1 mouse cellular context compared by ENCODE assay signal in the genomic region with DNA sequence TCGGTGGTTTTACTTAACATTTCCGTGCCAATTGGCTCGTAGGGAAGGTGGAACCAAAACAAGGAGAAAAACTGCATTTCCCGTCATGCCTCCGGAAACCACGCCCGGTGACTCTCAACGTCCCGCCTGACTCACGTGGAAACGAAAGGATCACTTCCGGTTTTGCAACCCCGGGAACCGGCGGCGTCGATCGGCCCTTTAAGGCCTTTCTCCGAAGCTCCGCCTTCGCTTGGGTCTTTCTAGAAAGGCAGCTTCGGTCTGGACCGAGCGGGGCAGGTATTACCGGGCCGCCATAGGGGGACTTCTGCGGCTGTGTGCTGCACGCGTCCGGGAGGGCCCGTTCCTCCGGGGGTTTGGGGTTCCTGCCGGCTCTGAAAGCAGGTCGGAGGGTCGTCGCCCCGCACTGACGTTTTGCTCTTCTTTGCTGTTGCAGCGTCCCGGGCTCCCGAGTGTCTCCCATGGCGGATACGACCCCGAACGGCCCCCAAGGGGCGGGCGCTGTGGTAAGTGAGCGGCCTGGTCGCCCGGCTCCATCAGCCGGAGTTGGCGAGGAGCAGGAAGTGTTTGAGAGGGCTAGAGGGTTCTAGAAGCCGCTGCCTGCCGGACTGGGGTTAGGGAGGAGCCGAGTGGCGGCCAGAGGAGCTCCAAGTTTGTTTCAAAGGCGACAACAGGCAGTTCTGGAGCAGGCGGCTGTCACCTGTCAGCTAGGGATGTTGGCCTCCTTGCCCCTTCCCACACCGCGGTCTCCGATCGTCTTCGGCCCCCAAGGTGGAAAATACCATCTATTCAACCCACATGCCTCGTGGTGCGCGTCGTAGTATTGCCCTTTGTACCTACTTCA.
TF ChIP-seq lines count a peak whose summit lies in the region.

A gene (plus strand): TSS at position 35 of the 841 bp plus-strand sequence.

TF ChIP-seq in CH12.LX, 34 proteins besides CTCF, POLR2A, EP300 and RAD21 (continued from another document):
- TF ChIP-seq MAFK (IDR thresholded peaks at IDR 0.05; ENCODE audit: insufficient replicate concordance, low read length) = no peak
- no peak for TF ChIP-seq ZC3H11A (IDR thresholded peaks at IDR 0.05; ENCODE audit: low read depth, low read length)
- no peak for TF ChIP-seq SMC3 (IDR thresholded peaks at IDR 0.05; ENCODE audit: low read depth, low read length)
- TF ChIP-seq BHLHE40 (IDR thresholded peaks at IDR 0.05; ENCODE audit: low read depth, low read length) = peak; percentile 98
- no peak for TF ChIP-seq PAX5 (IDR thresholded peaks at IDR 0.05; ENCODE audit: low read length)
- peak; percentile 78 for TF ChIP-seq USF1 (IDR thresholded peaks at IDR 0.05; ENCODE audit: low read depth, low read length)
- TF ChIP-seq E2F4 (IDR thresholded peaks at IDR 0.05; ENCODE audit: insufficient replicate concordance, low read depth, low read length) = peak; percentile 61; the same call in 1 of the 2 replicates
- peak; percentile 89 for TF ChIP-seq IRF4 (IDR thresholded peaks at IDR 0.05; ENCODE audit: low read depth, low read length)
- TF ChIP-seq GABPA (IDR thresholded peaks at IDR 0.05; ENCODE audit: insufficient replicate concordance, low read depth, low read length) = peak; percentile 54; the same call in 1 of the 2 replicates
- peak; percentile 59; the same call in 1 of the 2 replicates for TF ChIP-seq TCF12 (IDR thresholded peaks at IDR 0.05; ENCODE audit: low read depth, low read length)
- no peak for TF ChIP-seq ZNF384 (IDR thresholded peaks at IDR 0.05; ENCODE audit: low read depth, low read length)
- TF ChIP-seq UBTF (IDR thresholded peaks at IDR 0.05; ENCODE audit: low read depth, low read length) = peak; percentile 47; the same call in 1 of the 2 replicates
- TF ChIP-seq JUN (IDR thresholded peaks at IDR 0.05; ENCODE audit: insufficient read depth, low read depth, low read length) = no peak; the same call in 1 of the 2 replicates
- peak; percentile 97 for TF ChIP-seq KAT2A (IDR thresholded peaks at IDR 0.05; ENCODE audit: insufficient replicate concordance, low read length)
- TF ChIP-seq ZMIZ1 (IDR thresholded peaks at IDR 0.05; ENCODE audit: low read depth, low read length) = no peak
- TF ChIP-seq NELFE (IDR thresholded peaks at IDR 0.05; ENCODE audit: low read depth, low read length) = 0 out of 2 replicates have a peak, but pooled peaks have one; percentile 42
- no peak for TF ChIP-seq MAZ (IDR thresholded peaks at IDR 0.05; ENCODE audit: low read depth, low read length)
- peak; percentile 91 for TF ChIP-seq ELF1 (IDR thresholded peaks at IDR 0.05; ENCODE audit: low read depth, low read length)
- no peak for TF ChIP-seq ZKSCAN1 (IDR thresholded peaks at IDR 0.05; ENCODE audit: borderline replicate concordance, low read depth, low read length)
- TF ChIP-seq MEF2A (IDR thresholded peaks at IDR 0.05; ENCODE audit: borderline replicate concordance, low read depth, low read length) = peak; percentile 30; the same call in 1 of the 2 replicates
- no peak; the same call in 1 of the 2 replicates for TF ChIP-seq RCOR1 (conservative IDR thresholded peaks at IDR 0.05; ENCODE audit: low read depth, low read length)
